Mouse (Mus musculus): ENCODE results near the gene Gm609. TPM values are rescaled to one million over a fixed set of nuclear protein-coding genes. Genes with fewer than 3 reads are reported as not detected.
"Not testable (repeated sequence)": the region's sequence is repeated elsewhere in the genome, so short reads cannot be mapped to it uniquely, and the experiment has no call there.

The Gm609 gene
- 0.05 TPM in 1 of 2 replicates, not detected in the other for polyA plus RNA-seq (2012; rRNA removed)

DNA sequence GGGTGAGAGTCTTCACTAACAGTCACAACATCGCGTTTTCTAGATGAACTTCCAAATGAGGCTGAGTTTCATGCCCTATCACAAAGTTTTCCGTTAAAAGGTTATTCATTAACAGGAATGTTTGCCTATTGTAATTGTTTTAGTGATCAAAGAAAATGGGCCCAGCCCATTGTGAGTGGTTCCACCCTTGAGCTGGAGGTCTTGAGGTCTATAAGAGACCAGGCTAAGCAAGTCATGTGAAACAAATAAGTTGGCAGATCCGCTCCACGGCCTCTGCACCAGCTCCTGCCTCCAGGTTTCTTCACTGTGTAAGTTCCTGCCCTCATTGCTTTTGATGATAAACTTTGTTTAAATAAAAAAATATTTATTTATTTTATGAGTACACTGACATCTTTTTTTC is at the start of gene Gm609:
Gene Gm609 (minus strand): TSS at position 43 of the 400 bp plus-strand sequence.
- Histone ChIP-seq H3K27ac (ENCODE audit: insufficient read depth, low read depth, low read length) (no peak within 1 kb of the TSS), H3K27me3 (replicated peaks; ENCODE audit: control insufficient read depth, insufficient read depth, low read length) (no peaks in the 10 kb centered on the region), H3K36me3 (ENCODE audit: control insufficient read depth, insufficient read depth, low read length) (no peaks in the 10 kb centered on the region), H3K4me3 (ENCODE audit: insufficient read depth, low read depth, low read length) (no peak within 1 kb of the TSS), H3K4me1 (ENCODE audit: control insufficient read depth, insufficient read depth, low read length) (no peaks in the 10 kb centered on the region)
- DNase-seq, result peak; percentile 10
- whole genome bisulfite sequencing, result 33% methylated on average over 5 of the region's 5 CpGs
- TF ChIP-seq POLR2A (IDR thresholded peaks at IDR 0.05; ENCODE audit: low read depth, low read length), result no peak
- TF ChIP-seq CTCF (conservative IDR thresholded peaks at IDR 0.05; ENCODE audit: insufficient read depth, insufficient read length, low read depth, low read length), result no peak

DNA sequence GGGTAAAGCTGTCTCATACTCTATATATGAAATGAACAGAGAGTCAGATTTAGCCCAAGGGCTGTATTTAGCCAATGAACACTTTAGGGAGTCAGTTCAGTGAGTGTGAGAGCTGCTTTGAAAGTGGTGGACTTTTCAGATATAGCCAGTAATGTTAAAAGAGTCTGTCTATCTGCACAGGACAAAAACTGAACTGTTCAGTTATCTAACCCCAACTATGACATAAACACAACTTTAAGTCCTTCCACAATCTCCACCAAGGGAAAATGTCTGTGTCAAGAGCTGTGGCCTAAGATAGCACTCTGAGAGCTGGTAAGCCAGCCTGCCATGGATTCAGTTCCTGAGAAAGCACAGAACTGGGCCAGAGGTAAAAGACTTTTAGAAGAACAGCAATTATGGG is 49.3 kb upstream of the Gm609 start:
- TF ChIP-seq CTCF (conservative IDR thresholded peaks at IDR 0.05; ENCODE audit: insufficient read depth, insufficient read length, low read depth, low read length) (no peak), POLR2A (IDR thresholded peaks at IDR 0.05; ENCODE audit: low read depth, low read length) (no peak)
- Histone ChIP-seq H3K36me3 (ENCODE audit: control insufficient read depth, insufficient read depth, low read length) (no peaks in the 10 kb centered on the region), H3K27ac (ENCODE audit: insufficient read depth, low read depth, low read length) (no peak overlapping the region), H3K27me3 (replicated peaks; ENCODE audit: control insufficient read depth, insufficient read depth, low read length) (no peaks in the 10 kb centered on the region), H3K4me3 (ENCODE audit: insufficient read depth, low read depth, low read length) (no peak overlapping the region), H3K4me1 (ENCODE audit: control insufficient read depth, insufficient read depth, low read length) (no peaks in the 10 kb centered on the region)
- DNase-seq, result no peak

DNA sequence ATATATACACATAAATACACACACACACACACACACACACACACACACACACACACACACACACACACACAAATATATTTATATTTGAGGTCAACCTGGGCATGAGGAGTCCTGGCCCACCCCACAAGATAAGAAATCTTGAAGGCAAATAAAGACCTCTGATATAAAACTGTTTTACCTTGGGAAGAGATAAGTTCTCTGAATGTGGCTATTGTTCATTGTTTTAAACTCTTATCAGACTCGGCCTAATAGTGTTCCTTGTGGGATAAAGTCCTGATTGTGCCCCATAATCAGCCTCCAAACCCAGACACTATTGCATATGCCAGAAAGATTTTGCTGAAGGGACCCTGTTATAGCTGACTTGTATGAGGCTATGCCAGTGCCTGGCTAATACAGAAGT is 45.6 kb upstream of the Gm609 start:
- not testable (repeated sequence) for H3K4me1 ChIP-seq (ENCODE audit: control insufficient read depth, insufficient read depth, low read length); H3K27me3 ChIP-seq (replicated peaks; ENCODE audit: control insufficient read depth, insufficient read depth, low read length); DNase-seq; H3K27ac ChIP-seq (ENCODE audit: insufficient read depth, low read depth, low read length); H3K4me3 ChIP-seq (ENCODE audit: insufficient read depth, low read depth, low read length); H3K36me3 ChIP-seq (ENCODE audit: control insufficient read depth, insufficient read depth, low read length)
- 78% methylated on average over 1 of the region's 1 CpGs for WGBS

DNA sequence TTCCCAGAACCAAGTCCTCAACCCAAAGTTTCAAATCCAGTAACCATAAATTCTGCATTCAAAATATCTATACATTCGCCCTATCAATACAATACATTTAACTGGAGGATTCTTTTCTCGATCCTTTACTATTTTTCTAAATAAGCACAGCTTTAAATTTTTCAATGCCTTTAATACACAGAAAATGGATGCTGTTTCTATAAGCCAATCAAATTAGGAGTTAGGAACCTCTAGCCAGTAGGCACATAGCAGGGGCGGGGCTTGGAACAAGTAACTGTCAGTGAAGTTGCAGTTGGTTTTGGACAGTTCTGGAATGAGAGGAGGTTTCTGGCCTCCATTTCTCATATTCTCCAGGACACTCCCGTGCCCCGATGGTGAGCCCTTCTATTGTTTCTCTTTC is 42.2 kb upstream of the Gm609 start, which contains the start of gene Slc9c1:
Gene Slc9c1 (plus strand): TSS at position 301 of the 400 bp plus-strand sequence.
- no peak for DNase-seq
- TF ChIP-seq CTCF (conservative IDR thresholded peaks at IDR 0.05; ENCODE audit: insufficient read depth, insufficient read length, low read depth, low read length), result no peak
- no peak for TF ChIP-seq POLR2A (IDR thresholded peaks at IDR 0.05; ENCODE audit: low read depth, low read length)
- H3K27ac ChIP-seq (ENCODE audit: insufficient read depth, low read depth, low read length), result no peak within 1 kb of the TSS
- H3K4me3 ChIP-seq (ENCODE audit: insufficient read depth, low read depth, low read length), result no peak within 1 kb of the TSS
- H3K4me1 ChIP-seq (ENCODE audit: control insufficient read depth, insufficient read depth, low read length), result no peaks in the 10 kb centered on the region
- WGBS, result 91% methylated on average over 5 of the region's 5 CpGs
- no peaks in the 10 kb centered on the region for H3K36me3 ChIP-seq (ENCODE audit: control insufficient read depth, insufficient read depth, low read length)
- no peaks in the 10 kb centered on the region for H3K27me3 ChIP-seq (replicated peaks; ENCODE audit: control insufficient read depth, insufficient read depth, low read length)

DNA sequence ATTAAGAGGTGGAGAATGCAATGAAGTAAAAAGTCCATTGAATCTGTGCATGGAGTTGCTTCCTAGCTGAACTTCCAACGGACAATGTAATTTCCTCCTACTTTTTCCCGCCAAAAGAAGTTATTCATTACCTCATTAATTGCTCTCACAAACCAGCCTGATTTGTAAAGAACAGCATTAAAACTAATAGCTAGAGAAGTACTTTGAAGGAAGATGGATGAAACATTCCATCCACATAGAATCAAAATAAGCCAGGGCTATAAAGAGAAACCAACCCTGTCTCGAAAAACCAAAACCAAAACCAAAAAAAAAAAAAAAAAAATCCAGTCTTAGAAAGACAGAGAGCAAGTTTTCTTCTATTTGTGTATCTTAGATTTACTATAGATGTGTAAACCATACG is 39.2 kb upstream of the Gm609 start, which contains the start of gene Gm17783:
Gene Gm17783 (minus strand): TSS at position 101 of the 400 bp plus-strand sequence.
- H3K4me3 ChIP-seq (ENCODE audit: insufficient read depth, low read depth, low read length), result no peak within 1 kb of the TSS

DNA sequence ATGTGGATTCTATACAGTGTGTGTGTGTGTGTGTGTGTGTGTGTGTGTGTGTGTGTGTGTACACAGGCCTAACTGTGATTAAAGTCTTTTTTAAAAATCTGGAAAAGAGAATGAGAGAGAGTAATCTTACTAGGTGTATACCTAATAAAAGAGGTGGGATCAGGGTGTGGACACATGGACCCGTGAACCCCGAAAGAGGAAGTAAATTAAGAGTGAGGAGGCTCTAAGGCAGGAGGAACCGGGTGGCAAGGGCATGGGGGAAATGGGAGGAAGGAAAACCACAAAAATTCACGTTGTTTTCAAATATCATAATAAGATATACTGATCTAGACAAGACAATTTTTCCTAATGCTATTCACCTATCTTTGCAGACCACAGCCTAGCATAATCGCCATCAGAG is 32.8 kb upstream of the Gm609 start:
- no peak overlapping the region for H3K27ac ChIP-seq (ENCODE audit: insufficient read depth, low read depth, low read length)
- no peak for DNase-seq
- TF ChIP-seq CTCF (conservative IDR thresholded peaks at IDR 0.05; ENCODE audit: insufficient read depth, insufficient read length, low read depth, low read length) (no peak), POLR2A (IDR thresholded peaks at IDR 0.05; ENCODE audit: low read depth, low read length) (no peak)
- 81% methylated on average over 5 of the region's 5 CpGs for WGBS
- no peak overlapping the region for H3K4me3 ChIP-seq (ENCODE audit: insufficient read depth, low read depth, low read length)
- H3K27me3 ChIP-seq (replicated peaks; ENCODE audit: control insufficient read depth, insufficient read depth, low read length), result no peaks in the 10 kb centered on the region
- H3K4me1 ChIP-seq (ENCODE audit: control insufficient read depth, insufficient read depth, low read length), result no peaks in the 10 kb centered on the region
- H3K36me3 ChIP-seq (ENCODE audit: control insufficient read depth, insufficient read depth, low read length), result no peaks in the 10 kb centered on the region

More for the DNA sequence above, 39.2 kb upstream of the Gm609 start, which contains the start of gene Gm17783:
- no peaks in the 10 kb centered on the region for H3K36me3 ChIP-seq (ENCODE audit: control insufficient read depth, insufficient read depth, low read length)
- H3K27ac ChIP-seq (ENCODE audit: insufficient read depth, low read depth, low read length), result no peak within 1 kb of the TSS
- no peak for DNase-seq
- 42% methylated on average over 4 of the region's 4 CpGs for WGBS
- TF ChIP-seq POLR2A (IDR thresholded peaks at IDR 0.05; ENCODE audit: low read depth, low read length) (no peak), CTCF (conservative IDR thresholded peaks at IDR 0.05; ENCODE audit: insufficient read depth, insufficient read length, low read depth, low read length) (no peak)
- no peaks in the 10 kb centered on the region for H3K4me1 ChIP-seq (ENCODE audit: control insufficient read depth, insufficient read depth, low read length)
- H3K27me3 ChIP-seq (replicated peaks; ENCODE audit: control insufficient read depth, insufficient read depth, low read length), result no peaks in the 10 kb centered on the region

DNA sequence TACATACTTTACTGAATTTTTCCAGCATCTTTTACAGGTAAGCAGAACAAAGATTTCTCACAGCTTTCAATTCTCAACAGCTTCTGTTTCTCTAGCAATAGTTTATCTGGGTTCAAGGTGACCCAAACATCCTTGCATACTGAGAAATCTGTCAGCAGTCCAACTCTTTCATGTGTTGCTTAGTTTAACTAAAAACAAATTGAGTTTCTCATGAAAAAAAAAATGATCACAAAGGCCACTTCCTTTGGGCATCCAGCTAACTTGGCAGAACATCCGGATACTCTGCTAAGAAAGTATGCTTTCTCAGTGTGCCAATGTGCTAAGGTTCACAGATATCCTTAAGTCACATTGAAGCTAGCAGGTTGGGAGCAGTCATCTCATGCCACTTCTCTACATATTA is 2.6 kb upstream of the Gm609 start:
- Histone ChIP-seq H3K4me3 (ENCODE audit: insufficient read depth, low read depth, low read length) (no peak overlapping the region), H3K4me1 (ENCODE audit: control insufficient read depth, insufficient read depth, low read length) (no peaks in the 10 kb centered on the region), H3K27me3 (replicated peaks; ENCODE audit: control insufficient read depth, insufficient read depth, low read length) (no peaks in the 10 kb centered on the region), H3K27ac (ENCODE audit: insufficient read depth, low read depth, low read length) (no peak overlapping the region), H3K36me3 (ENCODE audit: control insufficient read depth, insufficient read depth, low read length) (no peaks in the 10 kb centered on the region)
- peak; percentile 75 for DNase-seq
- TF ChIP-seq POLR2A (IDR thresholded peaks at IDR 0.05; ENCODE audit: low read depth, low read length) (no peak), CTCF (conservative IDR thresholded peaks at IDR 0.05; ENCODE audit: insufficient read depth, insufficient read length, low read depth, low read length) (no peak)
- WGBS, result 34% methylated on average over 1 of the region's 1 CpGs

DNA sequence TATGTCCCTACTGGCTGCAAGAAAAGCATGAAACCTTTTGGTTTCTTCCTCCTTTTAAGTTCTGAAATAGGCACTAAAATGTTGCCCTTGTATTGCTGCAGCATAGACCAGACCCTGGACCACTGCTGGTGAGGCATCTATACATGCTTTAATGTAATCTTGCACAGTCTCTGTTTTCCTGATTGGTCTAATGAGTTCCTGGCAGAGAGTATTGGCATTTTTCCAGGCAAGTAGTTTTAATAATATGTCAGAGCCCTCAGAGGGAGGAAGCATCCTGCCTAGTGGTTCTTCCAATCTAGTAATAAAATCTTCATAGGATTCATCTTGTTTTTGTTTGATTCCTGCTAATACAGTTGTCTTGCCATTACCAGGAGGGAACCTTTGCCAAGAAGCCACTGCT is 15.8 kb downstream of the Gm609 start:
- H3K27me3 ChIP-seq (replicated peaks; ENCODE audit: control insufficient read depth, insufficient read depth, low read length), result no peaks in the 10 kb centered on the region
- no peak for DNase-seq
- H3K4me1 ChIP-seq (ENCODE audit: control insufficient read depth, insufficient read depth, low read length), result no peaks in the 10 kb centered on the region
- TF ChIP-seq CTCF (conservative IDR thresholded peaks at IDR 0.05; ENCODE audit: insufficient read depth, insufficient read length, low read depth, low read length) (no peak), POLR2A (IDR thresholded peaks at IDR 0.05; ENCODE audit: low read depth, low read length) (no peak)
- no peak overlapping the region for H3K4me3 ChIP-seq (ENCODE audit: insufficient read depth, low read depth, low read length)
- no peak overlapping the region for H3K27ac ChIP-seq (ENCODE audit: insufficient read depth, low read depth, low read length)
- no peaks in the 10 kb centered on the region for H3K36me3 ChIP-seq (ENCODE audit: control insufficient read depth, insufficient read depth, low read length)

DNA sequence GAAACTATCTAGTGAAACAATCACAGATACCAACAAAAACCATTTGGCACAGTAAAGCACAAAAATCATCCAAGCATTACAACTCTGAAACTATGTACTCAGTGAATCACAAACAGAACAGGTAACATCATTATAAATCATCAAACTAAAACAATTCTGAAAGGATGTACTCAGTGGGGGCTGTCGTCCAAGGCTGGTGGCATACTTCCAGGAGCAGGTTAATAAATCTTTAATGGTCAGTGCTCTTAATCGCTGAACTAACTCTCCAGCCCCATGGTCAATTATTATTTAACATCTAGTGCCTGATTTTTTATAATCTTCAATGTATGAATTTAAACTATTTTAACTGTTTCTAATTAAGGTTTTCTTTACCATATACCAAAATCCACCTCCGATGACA is 20.9 kb downstream of the Gm609 start:
- not testable (repeated sequence) for H3K4me1 ChIP-seq (ENCODE audit: control insufficient read depth, insufficient read depth, low read length); H3K27me3 ChIP-seq (replicated peaks; ENCODE audit: control insufficient read depth, insufficient read depth, low read length); H3K27ac ChIP-seq (ENCODE audit: insufficient read depth, low read depth, low read length); H3K4me3 ChIP-seq (ENCODE audit: insufficient read depth, low read depth, low read length); H3K36me3 ChIP-seq (ENCODE audit: control insufficient read depth, insufficient read depth, low read length)
- WGBS, result 22% methylated on average over 3 of the region's 3 CpGs
- peak; percentile 87 for DNase-seq
